Mouse (Mus musculus) testis, adult 2 months (tissue): Measurements from ENCODE around the gene 2310011J03Rik.

Experiments used
- CTCF ChIP-seq: fragments of 200-500 bp; IDR thresholded peaks from 2 replicates; pipeline ENCODE4 v1.5.1; 2012; ENCODE audit warnings: low read depth, mild to moderate bottlenecking, inconsistent platforms, low read length, moderate library complexity; ENCODE audit not compliant: control insufficient read depth, insufficient read depth, insufficient replicate concordance
- POLR2A ChIP-seq: fragments of 200-500 bp; IDR thresholded peaks from 2 replicates; pipeline ENCODE4 v1.6.1; 2012; ENCODE audit warnings: low read depth, mild to moderate bottlenecking, inconsistent platforms, low read length, moderate library complexity; ENCODE audit not compliant: control insufficient read depth

DNA sequence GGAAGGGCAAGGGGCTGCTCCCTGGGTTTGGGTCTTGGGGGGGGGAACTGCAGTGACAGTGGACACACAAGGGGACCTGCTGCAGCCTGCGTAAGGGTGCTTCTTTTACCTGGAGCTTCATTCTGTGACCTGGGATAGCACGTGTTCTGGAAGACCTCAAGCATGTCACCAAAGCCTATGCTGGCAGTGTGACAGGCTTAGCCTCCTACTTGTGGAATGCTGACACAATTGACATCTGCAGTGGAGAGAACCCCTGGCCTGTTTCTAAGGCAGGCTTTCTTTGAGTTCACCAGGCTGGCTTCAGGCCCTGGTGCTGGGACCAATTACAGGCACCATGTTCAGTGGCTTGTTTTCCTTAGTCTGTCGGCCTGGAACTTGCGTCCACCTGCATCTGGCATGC is 26.0 kb downstream of the 2310011J03Rik start:
- TF ChIP-seq POLR2A, result 0 out of 2 replicates have a peak, but pooled peaks have one; percentile 29
- TF ChIP-seq CTCF, result no peak
